Mouse (Mus musculus) lung, adult 2 months (tissue): ENCODE data around the gene Ccnyl1.

Experiments
- CTCF ChIP-seq: fragments of 200-500 bp; IDR thresholded peaks from 2 replicates; pipeline ENCODE4 v1.5.1; 2011; ENCODE audit warnings: mild to moderate bottlenecking, low read length, control low read depth; ENCODE audit not compliant: insufficient read depth
- POLR2A ChIP-seq: fragments of 200-500 bp; IDR thresholded peaks from 2 replicates; pipeline ENCODE4 v1.6.1; 2011; ENCODE audit warnings: low read depth, mild to moderate bottlenecking, control low read depth, low read length, borderline replicate concordance; ENCODE audit errors: extremely low read depth

GRCm38 (mm10) chr1:64753668-64754067, 63.4 kb downstream of the Ccnyl1 start:
- TF ChIP-seq CTCF (no peak), POLR2A (no peak)
